Mouse (Mus musculus): Measurements from ENCODE around the gene Kif6. TPM values are rescaled to one million over a fixed set of nuclear protein-coding genes. Genes with fewer than 3 reads are reported as not detected.
A peak's percentile ranks its signal among the peaks of the same experiment; 100 is the strongest.

The Kif6 gene
- polyA plus RNA-seq, 1 experiment from 2014 or later = 3.1 TPM

- DNase-seq (ENCODE audit: low spot score) (no peak), ATAC-seq (ENCODE audit: low FRiP score) (no peak)
- Histone ChIP-seq H3K27me3 (ENCODE audit: control insufficient read depth, insufficient read depth, low read length) (no peaks in the 10 kb centered on the region), H3K4me3 (ENCODE audit: low read depth, low read length) (no peak overlapping the region), H3K36me3 (ENCODE audit: control insufficient read depth, insufficient read depth, low read length) (no peaks in the 10 kb centered on the region), H3K27ac (ENCODE audit: low read depth, low read length) (no peak overlapping the region), H3K9me3 (ENCODE audit: control insufficient read depth, low read length) (no peaks in the 10 kb centered on the region), H3K4me2 (replicated peaks; ENCODE audit: low read depth, low read length) (no peak overlapping the region), H3K9ac (ENCODE audit: low read depth, low read length) (no peak overlapping the region), H3K4me1 (replicated peaks; ENCODE audit: control insufficient read depth, insufficient read depth, low read length) (no peaks in the 10 kb centered on the region)
- WGBS = 83% methylated on average over 8 of the region's 8 CpGs
Measured at GRCm38 (mm10) chr17:49883136-49883755, 268.3 kb downstream of the Kif6 start.

- no peaks in the 10 kb centered on the region for H3K27me3 ChIP-seq (ENCODE audit: control insufficient read depth, insufficient read depth, low read length)
Measured at GRCm38 (mm10) chr17:49885035-49885434, 270.1 kb downstream of the Kif6 start.

GRCm38 (mm10) chr17:49889629-49890028 is 274.7 kb downstream of the Kif6 start:
- DNase-seq (ENCODE audit: low spot score) (peak; percentile 65), ATAC-seq (ENCODE audit: low FRiP score) (peak; percentile 66)
- 25% methylated on average over 6 of the region's 7 CpGs for WGBS
- Histone ChIP-seq H3K9ac (ENCODE audit: low read depth, low read length) (no peak overlapping the region), H3K27ac (ENCODE audit: low read depth, low read length) (no peak overlapping the region), H3K9me3 (ENCODE audit: control insufficient read depth, low read length) (no peaks in the 10 kb centered on the region), H3K36me3 (ENCODE audit: control insufficient read depth, insufficient read depth, low read length) (no peaks in the 10 kb centered on the region), H3K4me1 (replicated peaks; ENCODE audit: control insufficient read depth, insufficient read depth, low read length) (no peaks in the 10 kb centered on the region), H3K27me3 (ENCODE audit: control insufficient read depth, insufficient read depth, low read length) (no peaks in the 10 kb centered on the region), H3K4me3 (ENCODE audit: low read depth, low read length) (no peak overlapping the region), H3K4me2 (replicated peaks; ENCODE audit: low read depth, low read length) (no peak overlapping the region)

More at GRCm38 (mm10) chr17:49885035-49885434, 270.1 kb downstream of the Kif6 start:
- Histone ChIP-seq H3K4me2 (replicated peaks; ENCODE audit: low read depth, low read length) (no peak overlapping the region), H3K4me1 (replicated peaks; ENCODE audit: control insufficient read depth, insufficient read depth, low read length) (no peaks in the 10 kb centered on the region), H3K4me3 (ENCODE audit: low read depth, low read length) (no peak overlapping the region), H3K9me3 (ENCODE audit: control insufficient read depth, low read length) (no peaks in the 10 kb centered on the region), H3K27ac (ENCODE audit: low read depth, low read length) (no peak overlapping the region), H3K9ac (ENCODE audit: low read depth, low read length) (no peak overlapping the region), H3K36me3 (ENCODE audit: control insufficient read depth, insufficient read depth, low read length) (no peaks in the 10 kb centered on the region)
- ATAC-seq (ENCODE audit: low FRiP score) = no peak
- no peak for DNase-seq (ENCODE audit: low spot score)
- WGBS = 75% methylated on average over 11 of the region's 11 CpGs

- Histone ChIP-seq H3K27ac (ENCODE audit: low read depth, low read length) (no peak overlapping the region), H3K36me3 (ENCODE audit: control insufficient read depth, insufficient read depth, low read length) (no peaks in the 10 kb centered on the region), H3K4me2 (replicated peaks; ENCODE audit: low read depth, low read length) (no peak overlapping the region), H3K4me1 (replicated peaks; ENCODE audit: control insufficient read depth, insufficient read depth, low read length) (no peaks in the 10 kb centered on the region), H3K27me3 (ENCODE audit: control insufficient read depth, insufficient read depth, low read length) (no peaks in the 10 kb centered on the region), H3K4me3 (ENCODE audit: low read depth, low read length) (no peak overlapping the region), H3K9me3 (ENCODE audit: control insufficient read depth, low read length) (no peaks in the 10 kb centered on the region), H3K9ac (ENCODE audit: low read depth, low read length) (no peak overlapping the region)
- WGBS = 86% methylated on average over 16 of the region's 16 CpGs
- no peak for ATAC-seq (ENCODE audit: low FRiP score)
- no peak for DNase-seq (ENCODE audit: low spot score)
Measured at GRCm38 (mm10) chr17:49890861-49891260, 275.9 kb downstream of the Kif6 start.

- 93% methylated on average over 6 of the region's 6 CpGs for WGBS
- ATAC-seq (ENCODE audit: low FRiP score) = no peak
- H3K27me3 ChIP-seq (ENCODE audit: control insufficient read depth, insufficient read depth, low read length) = no peaks in the 10 kb centered on the region
- H3K4me2 ChIP-seq (replicated peaks; ENCODE audit: low read depth, low read length) = no peak overlapping the region
- no peaks in the 10 kb centered on the region for H3K9me3 ChIP-seq (ENCODE audit: control insufficient read depth, low read length)
- no peaks in the 10 kb centered on the region for H3K4me1 ChIP-seq (replicated peaks; ENCODE audit: control insufficient read depth, insufficient read depth, low read length)
- no peak overlapping the region for H3K4me3 ChIP-seq (ENCODE audit: low read depth, low read length)
- no peak for DNase-seq (ENCODE audit: low spot score)
- no peaks in the 10 kb centered on the region for H3K36me3 ChIP-seq (ENCODE audit: control insufficient read depth, insufficient read depth, low read length)
- no peak overlapping the region for H3K9ac ChIP-seq (ENCODE audit: low read depth, low read length)
- no peak overlapping the region for H3K27ac ChIP-seq (ENCODE audit: low read depth, low read length)
Measured at GRCm38 (mm10) chr17:49892390-49892789, 277.5 kb downstream of the Kif6 start.

- H3K4me3 ChIP-seq (ENCODE audit: low read depth, low read length) = no peak overlapping the region
- WGBS = 81% methylated on average over 6 of the region's 6 CpGs
Measured at GRCm38 (mm10) chr17:49894471-49894870, 279.5 kb downstream of the Kif6 start.

GRCm38 (mm10) chr17:49898849-49899331 is 284.0 kb downstream of the Kif6 start:
- Histone ChIP-seq H3K4me2 (replicated peaks; ENCODE audit: low read depth, low read length) (no peak overlapping the region), H3K9me3 (ENCODE audit: control insufficient read depth, low read length) (no peaks in the 10 kb centered on the region), H3K4me1 (replicated peaks; ENCODE audit: control insufficient read depth, insufficient read depth, low read length) (peaks cover 2% of the 10 kb centered on the region; the same call in 1 of the 2 replicates), H3K36me3 (ENCODE audit: control insufficient read depth, insufficient read depth, low read length) (no peaks in the 10 kb centered on the region), H3K4me3 (ENCODE audit: low read depth, low read length) (no peak overlapping the region), H3K9ac (ENCODE audit: low read depth, low read length) (no peak overlapping the region), H3K27me3 (ENCODE audit: control insufficient read depth, insufficient read depth, low read length) (no peaks in the 10 kb centered on the region; the same call in 1 of the 2 replicates), H3K27ac (ENCODE audit: low read depth, low read length) (no peak overlapping the region)
- 13% methylated on average over 7 of the region's 7 CpGs for WGBS
- ATAC-seq (ENCODE audit: low FRiP score) (peak; percentile 45; the same call in 1 of the 2 replicates), DNase-seq (ENCODE audit: low spot score) (peak; percentile 92)

More at GRCm38 (mm10) chr17:49894471-49894870, 279.5 kb downstream of the Kif6 start:
- Histone ChIP-seq H3K36me3 (ENCODE audit: control insufficient read depth, insufficient read depth, low read length) (no peaks in the 10 kb centered on the region), H3K9me3 (ENCODE audit: control insufficient read depth, low read length) (no peaks in the 10 kb centered on the region), H3K27ac (ENCODE audit: low read depth, low read length) (no peak overlapping the region), H3K4me2 (replicated peaks; ENCODE audit: low read depth, low read length) (no peak overlapping the region), H3K27me3 (ENCODE audit: control insufficient read depth, insufficient read depth, low read length) (no peaks in the 10 kb centered on the region), H3K9ac (ENCODE audit: low read depth, low read length) (no peak overlapping the region), H3K4me1 (replicated peaks; ENCODE audit: control insufficient read depth, insufficient read depth, low read length) (no peaks in the 10 kb centered on the region)
- DNase-seq (ENCODE audit: low spot score) = no peak
- no peak for ATAC-seq (ENCODE audit: low FRiP score)

GRCm38 (mm10) chr17:49902613-49903012 is 287.7 kb downstream of the Kif6 start:
- H3K36me3 ChIP-seq (ENCODE audit: control insufficient read depth, insufficient read depth, low read length) = no peaks in the 10 kb centered on the region
- H3K27ac ChIP-seq (ENCODE audit: low read depth, low read length) = no peak overlapping the region
- WGBS = 82% methylated on average over 7 of the region's 7 CpGs
- H3K9me3 ChIP-seq (ENCODE audit: control insufficient read depth, low read length) = no peaks in the 10 kb centered on the region
- no peak overlapping the region for H3K9ac ChIP-seq (ENCODE audit: low read depth, low read length)
- no peak for ATAC-seq (ENCODE audit: low FRiP score)
- no peak for DNase-seq (ENCODE audit: low spot score)
- H3K4me1 ChIP-seq (replicated peaks; ENCODE audit: control insufficient read depth, insufficient read depth, low read length) = peaks cover 2% of the 10 kb centered on the region; the same call in 1 of the 2 replicates
- no peak overlapping the region for H3K4me3 ChIP-seq (ENCODE audit: low read depth, low read length)
- H3K4me2 ChIP-seq (replicated peaks; ENCODE audit: low read depth, low read length) = no peak overlapping the region
- no peaks in the 10 kb centered on the region; the same call in 1 of the 2 replicates for H3K27me3 ChIP-seq (ENCODE audit: control insufficient read depth, insufficient read depth, low read length)

GRCm38 (mm10) chr17:49923429-49923828 is 308.5 kb downstream of the Kif6 start:
- no peak for DNase-seq (ENCODE audit: low spot score)
- Histone ChIP-seq H3K27me3 (ENCODE audit: control insufficient read depth, insufficient read depth, low read length) (no peaks in the 10 kb centered on the region), H3K4me3 (ENCODE audit: low read depth, low read length) (no peak overlapping the region), H3K4me2 (replicated peaks; ENCODE audit: low read depth, low read length) (no peak overlapping the region), H3K9me3 (ENCODE audit: control insufficient read depth, low read length) (no peaks in the 10 kb centered on the region), H3K36me3 (ENCODE audit: control insufficient read depth, insufficient read depth, low read length) (no peaks in the 10 kb centered on the region), H3K27ac (ENCODE audit: low read depth, low read length) (no peak overlapping the region), H3K9ac (ENCODE audit: low read depth, low read length) (no peak overlapping the region), H3K4me1 (replicated peaks; ENCODE audit: control insufficient read depth, insufficient read depth, low read length) (no peaks in the 10 kb centered on the region)
- 85% methylated on average over 4 of the region's 4 CpGs for WGBS
- no peak for ATAC-seq (ENCODE audit: low FRiP score)
